In the genomic region with DNA sequence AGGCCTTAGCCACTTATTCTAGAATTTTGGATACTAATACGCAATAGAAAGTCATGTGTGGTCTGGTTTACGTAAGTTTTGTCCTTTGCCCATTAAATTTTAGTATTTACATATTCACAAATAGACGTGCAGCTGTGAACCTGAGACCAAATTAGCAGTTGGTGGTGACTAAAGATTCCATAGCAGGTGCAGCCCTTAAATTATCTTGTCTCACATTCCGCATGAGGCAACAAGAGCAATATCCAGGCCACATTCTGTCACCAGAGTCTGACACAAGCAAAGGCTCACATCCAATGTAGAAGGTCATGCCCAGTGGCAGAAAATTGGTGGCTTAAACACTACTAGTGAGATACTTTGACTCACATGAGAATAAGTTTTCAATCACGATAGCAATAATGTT, we compare ENCODE assay signal across 12 mouse cellular contexts.
"Had no signal": no experiment of that assay in that cellular context is flagged by ENCODE, and none has a peak within 500 bp of the region (broad histone marks: within the 10 kb centered on the region; RNA-seq: fewer than 3 reads in every experiment).

No protein-coding gene starts in this region.

- H3K27me3 ChIP-seq: liver, embryonic 13.5 days; midbrain, embryonic 12.5 days had no signal

- H3K9me3 ChIP-seq: liver, embryonic 13.5 days; midbrain, embryonic 12.5 days had no signal

- DNase-seq: kidney, adult 2 months; kidney, postnatal 36 days; layer of hippocampus, postnatal 36 days; liver, embryonic 13.5 days; lung, adult 2 months; lung, postnatal 14 days; lung, postnatal 4 days; thymus, postnatal 25 days had no signal

- H3K36me3 ChIP-seq: liver, embryonic 13.5 days; midbrain, embryonic 12.5 days had no signal

- H3K4me2 ChIP-seq: liver, embryonic 13.5 days; midbrain, embryonic 12.5 days had no signal

- H3K4me1 ChIP-seq: liver, embryonic 13.5 days; midbrain, embryonic 12.5 days had no signal

- H3K27ac ChIP-seq: kidney, postnatal 0 days; left cerebral cortex, adult 2 months; liver, embryonic 13.5 days; midbrain, embryonic 12.5 days; stomach, postnatal 0 days had no signal

- H3K4me3 ChIP-seq: left cerebral cortex, adult 2 months; liver, embryonic 13.5 days; midbrain, embryonic 12.5 days had no signal

- H3K9ac ChIP-seq: liver, embryonic 13.5 days; midbrain, embryonic 12.5 days had no signal
